Mouse (Mus musculus): ENCODE data around the gene Eps15l1. TPM values are rescaled to one million over a fixed set of nuclear protein-coding genes. Genes with fewer than 3 reads are reported as not detected.

Gene Eps15l1
- total and polyA plus RNA-seq, 3 experiments, result 19.1 to 40.8 TPM; not detected in 1

- TF ChIP-seq USF2 (IDR thresholded peaks at IDR 0.05; ENCODE audit: borderline replicate concordance in 1 of 2, insufficient read depth in 1 of 2, low read depth in 1 of 2, low read length in 2 of 2), result no peak
- TF ChIP-seq BHLHE40 (IDR thresholded peaks at IDR 0.05; ENCODE audit: borderline replicate concordance, low read depth, low read length), result no peak
- no peak for TF ChIP-seq POLR2AphosphoS5 (IDR thresholded peaks at IDR 0.05; ENCODE audit: borderline replicate concordance, low read depth, low read length)
- no peak for TF ChIP-seq MAFK (IDR thresholded peaks at IDR 0.05; ENCODE audit: borderline replicate concordance, low read depth, low read length)
- TF ChIP-seq NRF1 (IDR thresholded peaks at IDR 0.05; ENCODE audit: insufficient read depth, low read depth, low read length, poor library complexity, severe bottlenecking), result no peak
- TF ChIP-seq SIN3A (IDR thresholded peaks at IDR 0.05; ENCODE audit: low read length), result no peak
- TF ChIP-seq POLR2AphosphoS2 (IDR thresholded peaks at IDR 0.05; ENCODE audit: low read length), result no peak
- no peak for TF ChIP-seq HCFC1 (IDR thresholded peaks at IDR 0.05; ENCODE audit: low read depth, low read length)
- TF ChIP-seq MAZ (IDR thresholded peaks at IDR 0.05; ENCODE audit: low read depth, low read length), result no peak
- no peak for TF ChIP-seq MEF2A (IDR thresholded peaks at IDR 0.05; ENCODE audit: extremely low read depth, insufficient replicate concordance, low read depth, low read length, poor library complexity, severe bottlenecking)
- no peak for TF ChIP-seq GABPA (IDR thresholded peaks at IDR 0.05; ENCODE audit: low read depth, low read length)
- TF ChIP-seq CHD1 (IDR thresholded peaks at IDR 0.05; ENCODE audit: low read depth, low read length), result no peak
- no peak for TF ChIP-seq RAD21 (IDR thresholded peaks at IDR 0.05; ENCODE audit: low read depth, low read length)
- TF ChIP-seq MXI1 (IDR thresholded peaks at IDR 0.05; ENCODE audit: low read depth, low read length), result no peak
- TF ChIP-seq TAL1 (IDR thresholded peaks at IDR 0.05; ENCODE audit: low read length), result no peak
- no peak for TF ChIP-seq CTCF (IDR thresholded peaks at IDR 0.05 in 2 of 3, conservative IDR thresholded peaks at IDR 0.05 in 1 of 3; ENCODE audit: control insufficient read depth in 1 of 3, insufficient read depth in 1 of 3, low read depth in 2 of 3, low read length in 3 of 3, poor library complexity in 1 of 3, severe bottlenecking in 1 of 3)
- no peak for TF ChIP-seq ZMIZ1 (IDR thresholded peaks at IDR 0.05; ENCODE audit: low read depth, low read length)
- TF ChIP-seq CHD2 (IDR thresholded peaks at IDR 0.05; ENCODE audit: low read length), result no peak
- no peak for TF ChIP-seq POLR2A (IDR thresholded peaks at IDR 0.05; ENCODE audit: control insufficient read depth in 1 of 2, insufficient read depth in 1 of 2, low read depth in 1 of 2, low read length in 2 of 2, poor library complexity in 1 of 2)
- Histone ChIP-seq H3K27me3 (ENCODE audit: control insufficient read depth in 1 of 2, insufficient read depth in 2 of 2, low read length in 2 of 2) (no peaks in the 10 kb centered on the region), H3K36me3 (ENCODE audit: control insufficient read depth in 1 of 2, insufficient read depth in 2 of 2, low read length in 2 of 2) (peaks cover 0 to 8% of the 10 kb centered on the region in 2 experiments; a peak in 2 of 4 replicates), H3K79me2 (ENCODE audit: control insufficient read depth, insufficient read depth, low read length, poor library complexity) (no peaks in the 10 kb centered on the region; the same call in 1 of the 2 replicates), H3K9me3 (replicated peaks; ENCODE audit: insufficient read depth, low read length) (no peaks in the 10 kb centered on the region), H3K4me3 (ENCODE audit: control insufficient read depth in 1 of 2, insufficient read depth in 1 of 2, low read depth in 2 of 2, low read length in 2 of 2) (no peak overlapping the region), H3K4me1 (ENCODE audit: control insufficient read depth in 1 of 2, insufficient read depth in 2 of 2, low read length in 2 of 2) (peaks cover 0 to 12% of the 10 kb centered on the region in 2 experiments; a peak in 2 of 4 replicates), H3K9ac (ENCODE audit: control insufficient read depth, low read depth, low read length, poor library complexity, severe bottlenecking) (no peak overlapping the region), H3K27ac (ENCODE audit: control insufficient read depth, low read depth, low read length) (no peak overlapping the region)
- DNase-seq (ENCODE audit: low read depth, low spot score), result no peak
Observed at GRCm38 (mm10) chr8:72438248-72439015, 17.2 kb upstream of the Eps15l1 start.
